Mouse (Mus musculus): ENCODE results near the gene Fbxl20. TPM values are rescaled to one million over a fixed set of nuclear protein-coding genes. Genes with fewer than 3 reads are reported as not detected.

Gene Fbxl20
- total RNA-seq, 2 experiments from 2014 or later = 31.2 to 33.2 TPM

- DNase-seq (ENCODE audit: low spot score in 2 of 2) = no peak
Observed at GRCm38 (mm10) chr11:98050520-98050815, 99.7 kb downstream of the Fbxl20 start.

- no peak for DNase-seq (ENCODE audit: low spot score in 2 of 2)
Observed at GRCm38 (mm10) chr11:98049672-98050519, 100.3 kb downstream of the Fbxl20 start.

- DNase-seq (ENCODE audit: low spot score in 2 of 2) = peak in 1 of 2 experiments; percentile 64
Observed at GRCm38 (mm10) chr11:98047745-98048144, 102.5 kb downstream of the Fbxl20 start.

GRCm38 (mm10) chr11:98046466-98046865 lies 103.7 kb downstream of the Fbxl20 start:
- DNase-seq (ENCODE audit: low spot score in 2 of 2) = no peak

- DNase-seq (ENCODE audit: low spot score in 2 of 2) = no peak
Observed at GRCm38 (mm10) chr11:98045596-98045995, 104.6 kb downstream of the Fbxl20 start.

- no peak for DNase-seq (ENCODE audit: low spot score in 2 of 2)
Observed at GRCm38 (mm10) chr11:98044074-98044473, 106.1 kb downstream of the Fbxl20 start.

- no peak for DNase-seq (ENCODE audit: low spot score in 2 of 2)
Observed at GRCm38 (mm10) chr11:98042741-98043140, 107.5 kb downstream of the Fbxl20 start.

GRCm38 (mm10) chr11:98040975-98041374 lies 109.2 kb downstream of the Fbxl20 start:
- DNase-seq (ENCODE audit: low spot score in 2 of 2) = no peak

- DNase-seq (ENCODE audit: low spot score in 2 of 2) = no peak
Observed at GRCm38 (mm10) chr11:98037871-98038270, 112.3 kb downstream of the Fbxl20 start.

GRCm38 (mm10) chr11:98035977-98036377 lies 114.2 kb downstream of the Fbxl20 start:
- DNase-seq (ENCODE audit: low spot score in 2 of 2) = no peak

GRCm38 (mm10) chr11:98034840-98035239 lies 115.4 kb downstream of the Fbxl20 start:
- no peak for DNase-seq (ENCODE audit: low spot score in 2 of 2)

GRCm38 (mm10) chr11:98034061-98034460 lies 116.1 kb downstream of the Fbxl20 start:
- DNase-seq (ENCODE audit: low spot score in 2 of 2) = no peak

Other genes with a start within 250 kb of the Fbxl20 start
- gene Plxdc1, start 164.0 kb downstream of the Fbxl20 start, total RNA-seq (2021) = 10 to 100 TPM; 10.3 to 14.4 TPM
- gene Arl5c, start 154.2 kb downstream of the Fbxl20 start, total RNA-seq (2021) = under 1 TPM; 0.76 to 0.94 TPM
- 100 to 1,000 TPM; 148 to 155 TPM for gene Cacnb1, start 127.4 kb downstream of the Fbxl20 start, total RNA-seq (2021)
- 100 to 1,000 TPM; 601 to 664 TPM for gene Rpl19, start 123.7 kb downstream of the Fbxl20 start, total RNA-seq (2021)
- gene Stac2, start 96.9 kb downstream of the Fbxl20 start, total RNA-seq (2021) = 10 to 100 TPM; 45.7 to 55.2 TPM
- gene Med1, start 42.9 kb upstream of the Fbxl20 start, total RNA-seq (2021) = 10 to 100 TPM; 45.3 to 48.4 TPM
- gene Cdk12, start 52.7 kb upstream of the Fbxl20 start, total RNA-seq (2021) = 10 to 100 TPM; 35.9 to 37.9 TPM
- gene Neurod2, start 179.2 kb upstream of the Fbxl20 start, total RNA-seq (2021) = 100 to 1,000 TPM; 158 to 159 TPM
- 10 to 100 TPM; 59.9 to 65.4 TPM for gene Ppp1r1b, start 198.0 kb upstream of the Fbxl20 start, total RNA-seq (2021)
- gene Stard3, start 208.0 kb upstream of the Fbxl20 start, total RNA-seq (2021) = 10 to 100 TPM; 35.3 to 36.7 TPM
- gene Tcap, start 233.4 kb upstream of the Fbxl20 start, total RNA-seq (2021) = under 1 TPM; 0.92 to 0.96 TPM
- under 1 TPM in 1 of 2 experiments, not detected in 1; 0.37 TPM for gene Pnmt, start 236.0 kb upstream of the Fbxl20 start, total RNA-seq (2021)